Mouse (Mus musculus): ENCODE measurements around the gene 4933434E20Rik.

GRCm38 (mm10) chr3:90034653-90035052 is 16.8 kb upstream of the 4933434E20Rik start:
- TF ChIP-seq CTCF (conservative IDR thresholded peaks at IDR 0.05 in 1 of 2, IDR thresholded peaks at IDR 0.05 in 1 of 2; ENCODE audit: low read depth in 2 of 2, low read length in 2 of 2) (no peak), MXI1 (IDR thresholded peaks at IDR 0.05; ENCODE audit: low read depth, low read length) (no peak), POLR2A (IDR thresholded peaks at IDR 0.05; ENCODE audit: low read depth, low read length) (no peak), GABPA (IDR thresholded peaks at IDR 0.05; ENCODE audit: insufficient replicate concordance, low read depth, low read length) (no peak), USF1 (IDR thresholded peaks at IDR 0.05; ENCODE audit: low read depth, low read length) (no peak), MAX (IDR thresholded peaks at IDR 0.05; ENCODE audit: low read length) (no peak), TBP (conservative IDR thresholded peaks at IDR 0.05; ENCODE audit: low read depth, low read length) (no peak), NRF1 (IDR thresholded peaks at IDR 0.05; ENCODE audit: low read depth, low read length) (no peak), NELFE (IDR thresholded peaks at IDR 0.05; ENCODE audit: low read depth, low read length) (no peak)
